Mouse (Mus musculus) left cerebral cortex, adult 8-10 months (tissue): ENCODE results near the gene Rhno1. TPM values are rescaled to one million over a fixed set of nuclear protein-coding genes. Genes with fewer than 3 reads are reported as not detected.
"Not testable (repeated sequence)": the region's sequence is repeated elsewhere in the genome, so short reads cannot be mapped to it uniquely, and the experiment has no call there.

Source experiments
- DNase-seq, 2 experiments: peaks; one replicate each; pipeline ENCODE4 v3.0.0; 2022; ENCODE audit warnings: low spot score in 2 of 2
- total RNA-seq, 4 experiments: library from RNA; stranded (reverse); gene quantifications; 2 replicates each; pipeline ENCODE4 v1.2.4; 2022

Gene Rhno1
- total RNA-seq, result 10 to 100 TPM; 17.3 to 20.1 (median 18.8) TPM

- DNase-seq, result peak; percentile 67 to 69
Measured at GRCm38 (mm10) chr6:128362381-128363006, at the start of gene Rhno1, which contains the start of gene Foxm1. Rhno1 (minus strand) TSS chr6:128362911. Foxm1 (plus strand) TSS chr6:128362967.

GRCm38 (mm10) chr6:128411115-128411514 is 48.4 kb upstream of the Rhno1 start:
- DNase-seq, result peak; percentile 58 to 91

GRCm38 (mm10) chr6:128410305-128410704 is 47.6 kb upstream of the Rhno1 start:
- DNase-seq, result no peak

GRCm38 (mm10) chr6:128408544-128409125 is 45.9 kb upstream of the Rhno1 start:
- no peak for DNase-seq

- no peak for DNase-seq
Measured at GRCm38 (mm10) chr6:128404708-128405107, 42.0 kb upstream of the Rhno1 start.

- no peak for DNase-seq
Measured at GRCm38 (mm10) chr6:128399421-128400185, 36.9 kb upstream of the Rhno1 start.

GRCm38 (mm10) chr6:128398996-128399395 is 36.3 kb upstream of the Rhno1 start, which contains the start of gene Nrip2:
Nrip2 (plus strand) TSS chr6:128399296.
- DNase-seq, result no peak

GRCm38 (mm10) chr6:128397574-128398261 is 35.0 kb upstream of the Rhno1 start:
- DNase-seq, result no peak

GRCm38 (mm10) chr6:128390683-128391082 is 28.0 kb upstream of the Rhno1 start:
- no peak for DNase-seq

GRCm38 (mm10) chr6:128389185-128389584 is 26.5 kb upstream of the Rhno1 start:
- no peak for DNase-seq

GRCm38 (mm10) chr6:128385026-128385425 is 22.3 kb upstream of the Rhno1 start:
- no peak for DNase-seq

GRCm38 (mm10) chr6:128383752-128384151 is 21.0 kb upstream of the Rhno1 start:
- no peak for DNase-seq

- DNase-seq, result no peak
Measured at GRCm38 (mm10) chr6:128381254-128381653, 18.5 kb upstream of the Rhno1 start.

GRCm38 (mm10) chr6:128380594-128381167 is 18.0 kb upstream of the Rhno1 start:
- not testable (repeated sequence) for DNase-seq

- DNase-seq, result no peak
Measured at GRCm38 (mm10) chr6:128379636-128380035, 16.9 kb upstream of the Rhno1 start.

- no peak for DNase-seq
Measured at GRCm38 (mm10) chr6:128376371-128377085, 13.8 kb upstream of the Rhno1 start.

GRCm38 (mm10) chr6:128375192-128375591 is 12.5 kb upstream of the Rhno1 start, which contains the start of the genes Tex52 and Gm44596:
Tex52 (plus strand) TSS chr6:128375456.
Gm44596 (plus strand) TSS chr6:128375503.
- DNase-seq, result peak in 1 of 2 experiments; percentile 36

GRCm38 (mm10) chr6:128370040-128370439 is 7.3 kb upstream of the Rhno1 start:
- no peak for DNase-seq

- DNase-seq, result no peak
Measured at GRCm38 (mm10) chr6:128366466-128366865, 3.8 kb upstream of the Rhno1 start.

GRCm38 (mm10) chr6:128364721-128365120 is 2.0 kb upstream of the Rhno1 start:
- no peak for DNase-seq
